Mouse (Mus musculus): ENCODE data around the gene Frem1. TPM values are rescaled to one million over a fixed set of nuclear protein-coding genes. Genes with fewer than 3 reads are reported as not detected.

Frem1 gene
- polyA plus RNA-seq, 1 experiment, result not detected

DNA sequence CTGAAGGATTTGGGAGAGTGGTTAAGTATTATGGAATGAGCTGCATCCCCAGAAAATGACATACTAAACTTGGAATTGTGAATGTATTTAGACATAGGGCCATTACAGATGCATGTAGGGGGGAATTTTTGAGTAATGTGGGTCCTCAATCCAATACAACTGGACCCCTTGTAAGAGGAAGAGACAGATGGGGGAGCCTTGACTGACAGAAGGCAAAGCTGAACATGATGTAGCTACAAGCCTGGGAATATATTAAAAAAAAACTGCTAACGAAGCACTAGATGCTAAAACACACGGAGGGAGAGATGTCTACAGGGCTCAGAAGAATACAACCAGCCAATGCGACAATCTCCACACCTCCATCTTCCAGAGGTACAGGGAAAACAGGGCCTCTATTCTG is 60.1 kb downstream of the Frem1 start:
- no peaks in the 10 kb centered on the region for H3K4me1 ChIP-seq (ENCODE audit: control insufficient read depth)
- no peaks in the 10 kb centered on the region for H3K9me3 ChIP-seq (ENCODE audit: control insufficient read depth, low read length)
- TF ChIP-seq TAL1 (IDR thresholded peaks at IDR 0.05; ENCODE audit: low read length) (no peak), GATA1 (IDR thresholded peaks at IDR 0.05; ENCODE audit: low read length) (no peak)
- no peak overlapping the region for H3K4me3 ChIP-seq (replicated peaks)
- no peaks in the 10 kb centered on the region for H3K27me3 ChIP-seq (ENCODE audit: control insufficient read depth)
- no peaks in the 10 kb centered on the region for H3K36me3 ChIP-seq (ENCODE audit: control insufficient read depth)

DNA sequence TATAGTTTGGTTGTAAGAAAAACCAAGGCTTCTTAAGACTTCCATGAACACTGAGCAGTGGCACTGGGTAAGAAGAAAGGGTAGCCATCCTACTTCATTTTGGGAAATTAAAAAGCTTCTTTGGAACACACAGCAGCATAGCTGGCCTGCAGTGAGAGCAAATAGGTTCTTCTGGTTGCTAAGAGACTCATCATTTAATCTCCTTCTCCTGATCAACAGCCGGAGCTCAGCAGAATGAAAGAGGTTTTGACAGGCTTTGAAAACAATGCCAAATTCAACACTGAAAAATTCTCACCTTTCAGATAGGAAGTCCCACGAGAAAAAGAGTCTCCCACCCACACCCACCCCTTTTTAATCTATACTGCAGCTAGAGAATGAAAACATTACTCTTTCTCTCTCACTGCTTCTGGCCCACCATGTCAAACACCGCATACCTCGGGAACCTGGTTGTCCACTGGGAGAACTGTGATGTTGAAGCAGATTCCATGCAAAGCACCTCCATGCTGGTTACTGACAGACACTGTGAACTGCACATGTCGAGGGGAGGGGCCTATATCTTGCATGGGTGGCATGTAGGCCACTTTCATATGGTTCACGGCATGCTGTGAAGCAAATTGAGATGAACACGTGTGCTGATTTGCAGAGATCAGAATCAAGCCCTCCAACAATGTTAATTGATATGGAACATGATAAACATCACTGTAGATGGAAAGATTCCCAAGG is 61.0 kb downstream of the Frem1 start:
- Histone ChIP-seq H3K4me3 (replicated peaks) (no peak overlapping the region), H3K27me3 (ENCODE audit: control insufficient read depth) (no peaks in the 10 kb centered on the region), H3K4me1 (ENCODE audit: control insufficient read depth) (no peaks in the 10 kb centered on the region), H3K9me3 (ENCODE audit: control insufficient read depth, low read length) (no peaks in the 10 kb centered on the region), H3K36me3 (ENCODE audit: control insufficient read depth) (no peaks in the 10 kb centered on the region)
- no peak for TF ChIP-seq GATA1 (IDR thresholded peaks at IDR 0.05; ENCODE audit: low read length)
- no peak for TF ChIP-seq TAL1 (IDR thresholded peaks at IDR 0.05; ENCODE audit: low read length)

DNA sequence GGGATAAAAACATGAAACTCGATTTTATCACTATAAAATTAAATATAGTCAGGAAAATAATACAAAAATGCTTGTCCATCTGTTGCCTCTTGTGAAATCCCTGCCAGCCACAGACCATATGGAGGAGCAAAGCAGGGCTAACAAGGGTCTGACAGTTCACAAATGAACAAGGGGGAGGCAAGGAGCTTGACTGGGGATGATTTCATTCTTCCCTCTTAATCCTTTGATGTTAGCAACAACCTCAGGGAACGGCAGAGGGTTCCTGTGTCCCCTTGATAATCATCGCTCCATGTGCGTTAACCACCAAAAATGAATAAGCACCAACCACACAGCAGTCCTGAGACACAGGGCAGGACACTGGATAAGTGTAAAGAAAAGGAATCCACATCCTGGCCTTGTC is 79.8 kb downstream of the Frem1 start:
- Histone ChIP-seq H3K36me3 (ENCODE audit: control insufficient read depth) (no peaks in the 10 kb centered on the region), H3K9me3 (ENCODE audit: control insufficient read depth, low read length) (no peaks in the 10 kb centered on the region), H3K4me3 (replicated peaks) (no peak overlapping the region), H3K4me1 (ENCODE audit: control insufficient read depth) (no peaks in the 10 kb centered on the region), H3K27me3 (ENCODE audit: control insufficient read depth) (no peaks in the 10 kb centered on the region)
- TF ChIP-seq GATA1 (IDR thresholded peaks at IDR 0.05; ENCODE audit: low read length) (no peak), TAL1 (IDR thresholded peaks at IDR 0.05; ENCODE audit: low read length) (no peak)

DNA sequence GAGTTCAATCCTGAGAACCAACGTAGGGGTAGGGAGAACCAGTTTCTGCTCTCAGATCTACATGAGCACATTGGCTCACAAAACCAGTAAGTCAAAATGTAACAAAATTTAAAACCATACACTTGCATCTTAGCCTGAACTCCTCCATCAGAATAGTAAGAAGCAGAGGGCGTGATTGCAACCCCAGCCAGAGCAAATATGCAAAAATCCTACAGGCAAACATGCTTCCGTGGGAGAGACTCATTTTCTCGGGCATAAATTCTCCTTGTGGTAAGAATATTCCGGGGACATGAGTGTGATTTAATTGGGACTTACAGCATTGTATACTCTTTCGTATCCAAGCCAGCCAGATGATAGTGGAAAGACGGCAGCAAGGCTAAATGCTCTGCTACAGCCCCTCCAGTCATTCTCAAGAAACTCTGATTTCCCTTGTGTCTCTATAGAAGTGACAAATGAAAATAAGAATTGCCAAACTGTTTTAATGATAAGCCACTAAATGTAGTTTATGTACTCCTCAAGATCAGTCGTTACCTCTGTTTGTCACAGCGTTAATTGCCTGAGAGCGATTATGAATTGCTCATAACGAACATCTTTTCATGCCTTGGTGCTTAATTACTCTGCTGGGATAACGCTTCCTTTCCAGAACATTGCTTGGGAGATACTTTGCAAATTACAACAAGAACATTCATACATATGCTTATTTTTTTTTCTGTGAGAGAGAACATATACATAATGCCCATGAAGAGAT is 81.1 kb downstream of the Frem1 start:
- TF ChIP-seq GATA1 (IDR thresholded peaks at IDR 0.05; ENCODE audit: low read length) (no peak), TAL1 (IDR thresholded peaks at IDR 0.05; ENCODE audit: low read length) (no peak)
- H3K4me3 ChIP-seq (replicated peaks), result no peak overlapping the region
- H3K27me3 ChIP-seq (ENCODE audit: control insufficient read depth), result no peaks in the 10 kb centered on the region

DNA sequence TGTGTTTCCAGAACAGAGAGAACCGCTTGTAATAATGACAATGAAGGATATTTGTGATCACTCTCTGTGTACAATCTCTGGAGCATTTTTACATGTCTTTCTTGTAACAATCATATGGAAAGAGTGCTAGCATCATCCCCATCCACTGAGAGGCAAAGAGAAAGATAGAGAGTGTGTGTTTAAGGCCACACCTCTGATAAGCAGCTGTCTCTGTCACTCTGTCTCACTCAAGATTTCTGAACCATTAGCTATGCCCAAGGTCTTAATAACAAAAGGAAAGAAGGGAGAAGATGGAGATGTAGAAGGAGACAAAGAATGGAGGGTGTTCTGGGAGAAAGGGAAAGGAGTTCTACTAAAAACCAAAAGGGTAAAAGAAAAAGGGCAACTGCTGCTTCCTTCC is 91.1 kb downstream of the Frem1 start:
- TF ChIP-seq GATA1 (IDR thresholded peaks at IDR 0.05; ENCODE audit: low read length) (no peak), TAL1 (IDR thresholded peaks at IDR 0.05; ENCODE audit: low read length) (no peak)
- Histone ChIP-seq H3K27me3 (ENCODE audit: control insufficient read depth) (no peaks in the 10 kb centered on the region), H3K4me1 (ENCODE audit: control insufficient read depth) (no peaks in the 10 kb centered on the region), H3K9me3 (ENCODE audit: control insufficient read depth, low read length) (no peaks in the 10 kb centered on the region), H3K4me3 (replicated peaks) (no peak overlapping the region), H3K36me3 (ENCODE audit: control insufficient read depth) (no peaks in the 10 kb centered on the region)

More for the DNA sequence above, 81.1 kb downstream of the Frem1 start:
- Histone ChIP-seq H3K9me3 (ENCODE audit: control insufficient read depth, low read length) (no peaks in the 10 kb centered on the region), H3K4me1 (ENCODE audit: control insufficient read depth) (no peaks in the 10 kb centered on the region), H3K36me3 (ENCODE audit: control insufficient read depth) (no peaks in the 10 kb centered on the region)

DNA sequence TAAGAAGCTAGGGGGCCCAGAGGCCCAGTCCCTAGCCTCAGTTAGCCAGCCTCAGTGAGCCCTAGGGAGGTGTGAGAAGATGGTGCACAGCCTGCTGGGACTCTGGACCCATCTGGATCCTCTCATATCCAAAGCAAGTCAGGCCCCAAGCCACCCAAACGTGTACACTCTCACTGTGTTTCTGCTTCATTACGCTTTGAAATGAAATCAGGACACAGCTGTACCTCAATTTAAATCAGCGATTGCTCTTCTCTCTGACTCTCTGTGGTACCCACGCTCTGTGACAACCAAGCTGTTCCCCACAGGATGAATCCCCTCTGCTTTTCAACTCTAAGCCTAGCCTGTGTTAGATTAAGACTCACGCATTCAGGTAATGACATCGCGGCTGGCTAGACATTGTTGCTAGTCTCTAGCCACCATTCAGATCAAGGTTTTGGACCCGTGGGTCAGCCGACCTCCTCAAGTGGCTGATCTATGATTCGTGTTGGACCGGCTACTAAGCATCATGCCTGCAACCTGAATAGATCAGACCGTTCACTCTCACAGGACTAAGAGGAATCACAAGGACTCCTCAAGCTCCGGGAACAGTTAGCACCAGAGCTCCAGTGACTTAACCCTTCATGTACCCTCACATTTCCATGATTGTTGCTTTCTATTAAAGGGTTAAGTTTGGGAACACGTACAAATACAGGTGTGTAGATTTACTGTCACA is 94.2 kb downstream of the Frem1 start:
- Histone ChIP-seq H3K36me3 (ENCODE audit: control insufficient read depth) (no peaks in the 10 kb centered on the region), H3K9me3 (ENCODE audit: control insufficient read depth, low read length) (no peaks in the 10 kb centered on the region), H3K4me1 (ENCODE audit: control insufficient read depth) (no peaks in the 10 kb centered on the region), H3K4me3 (replicated peaks) (no peak overlapping the region), H3K27me3 (ENCODE audit: control insufficient read depth) (no peaks in the 10 kb centered on the region)
- no peak for TF ChIP-seq TAL1 (IDR thresholded peaks at IDR 0.05; ENCODE audit: low read length)
- TF ChIP-seq GATA1 (IDR thresholded peaks at IDR 0.05; ENCODE audit: low read length), result no peak

DNA sequence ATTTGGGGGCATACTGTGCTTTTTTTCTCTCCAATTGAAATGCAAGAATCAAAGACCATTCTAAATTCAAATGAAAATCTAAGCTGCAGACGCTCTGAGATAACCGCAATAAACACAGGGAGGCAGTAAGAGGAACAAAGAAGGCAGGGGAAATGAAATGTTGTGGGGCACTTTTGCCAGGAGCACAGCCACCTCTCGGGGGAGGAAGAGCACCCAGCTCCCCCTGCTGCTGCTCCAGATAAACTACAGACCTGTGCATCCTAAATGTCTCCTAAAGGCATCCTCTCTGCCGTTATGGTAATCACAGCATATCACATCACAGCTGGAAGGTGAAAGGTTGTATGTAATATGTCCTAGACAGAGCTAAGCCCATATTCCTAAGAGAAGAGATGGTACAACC is 98.1 kb downstream of the Frem1 start:
- Histone ChIP-seq H3K9me3 (ENCODE audit: control insufficient read depth, low read length) (no peaks in the 10 kb centered on the region), H3K4me3 (replicated peaks) (no peak overlapping the region), H3K4me1 (ENCODE audit: control insufficient read depth) (no peaks in the 10 kb centered on the region), H3K36me3 (ENCODE audit: control insufficient read depth) (no peaks in the 10 kb centered on the region), H3K27me3 (ENCODE audit: control insufficient read depth) (no peaks in the 10 kb centered on the region)
- TF ChIP-seq TAL1 (IDR thresholded peaks at IDR 0.05; ENCODE audit: low read length) (no peak), GATA1 (IDR thresholded peaks at IDR 0.05; ENCODE audit: low read length) (no peak)

DNA sequence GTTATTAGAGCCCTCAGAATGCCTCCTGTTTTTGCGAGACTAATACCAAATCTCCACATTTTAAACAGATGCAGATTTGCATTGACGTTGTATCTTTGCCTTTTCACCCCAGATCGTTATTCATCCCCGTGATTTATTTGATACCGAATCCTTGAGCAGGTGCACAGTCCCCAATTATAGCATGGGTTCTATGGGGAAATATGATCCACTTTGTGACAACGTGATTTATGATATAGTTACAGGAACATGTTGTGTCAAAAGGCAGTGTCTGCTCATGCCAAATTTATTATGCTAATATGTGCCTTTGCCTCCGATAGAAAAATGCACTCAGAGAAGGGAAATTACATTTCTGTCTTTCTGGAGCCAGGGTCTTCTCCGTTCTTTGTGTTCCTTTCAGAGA is 102.6 kb downstream of the Frem1 start:
- no peak for TF ChIP-seq TAL1 (IDR thresholded peaks at IDR 0.05; ENCODE audit: low read length)
- TF ChIP-seq GATA1 (IDR thresholded peaks at IDR 0.05; ENCODE audit: low read length), result no peak
- Histone ChIP-seq H3K4me1 (ENCODE audit: control insufficient read depth) (no peaks in the 10 kb centered on the region; the same call in 1 of the 2 replicates), H3K27me3 (ENCODE audit: control insufficient read depth) (no peaks in the 10 kb centered on the region), H3K9me3 (ENCODE audit: control insufficient read depth, low read length) (no peaks in the 10 kb centered on the region), H3K36me3 (ENCODE audit: control insufficient read depth) (no peaks in the 10 kb centered on the region), H3K4me3 (replicated peaks) (no peak overlapping the region)

DNA sequence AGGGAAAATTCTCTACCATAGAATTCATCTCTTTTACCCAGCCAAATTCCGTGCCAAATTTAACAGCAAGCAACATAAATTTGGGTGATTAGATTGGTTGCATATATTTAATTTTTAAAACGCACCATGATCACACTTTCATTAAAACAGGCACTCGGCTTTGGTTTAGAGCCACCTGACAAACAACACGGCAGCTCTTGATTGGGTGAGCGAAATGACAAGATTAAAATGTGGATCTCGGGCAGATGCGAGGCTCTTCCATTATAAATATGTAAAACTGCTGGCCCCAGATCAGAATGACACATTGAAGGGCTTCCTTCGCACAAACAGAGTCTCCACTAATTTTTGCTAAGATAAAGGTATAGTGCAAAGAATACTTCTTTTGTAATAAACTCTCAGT is 105.4 kb downstream of the Frem1 start:
- H3K27me3 ChIP-seq (ENCODE audit: control insufficient read depth), result no peaks in the 10 kb centered on the region
- TF ChIP-seq TAL1 (IDR thresholded peaks at IDR 0.05; ENCODE audit: low read length), result no peak
- TF ChIP-seq GATA1 (IDR thresholded peaks at IDR 0.05; ENCODE audit: low read length), result no peak
- H3K36me3 ChIP-seq (ENCODE audit: control insufficient read depth), result no peaks in the 10 kb centered on the region

More for the DNA sequence above, 105.4 kb downstream of the Frem1 start:
- no peaks in the 10 kb centered on the region for H3K9me3 ChIP-seq (ENCODE audit: control insufficient read depth, low read length)
- no peaks in the 10 kb centered on the region; the same call in 1 of the 2 replicates for H3K4me1 ChIP-seq (ENCODE audit: control insufficient read depth)
- H3K4me3 ChIP-seq (replicated peaks), result no peak overlapping the region
